Comparison of ENCODE assay signal across 9 mouse cellular contexts in genomic region chr17:80846996-80847810, GRCm38 (mm10).
A peak's percentile ranks its signal among the peaks of the same experiment; 100 is the strongest.
DNase-seq lines count a peak whose midpoint lies in the region; ATAC-seq and TF ChIP-seq lines count a peak whose summit lies in the region.
"Had no signal": no experiment of that assay in that cellular context is flagged by ENCODE, and none has a peak within 500 bp of the region (broad histone marks: within the 10 kb centered on the region; RNA-seq: fewer than 3 reads in every experiment).

No protein-coding gene starts in this region.

- H3K27me3 ChIP-seq in cerebellum, adult 2 months (ENCODE audit: control insufficient read depth, insufficient read depth, low read length), result no peaks in the 10 kb centered on the region
- no peaks in the 10 kb centered on the region for H3K27me3 ChIP-seq in heart, embryonic 11.5 days (ENCODE audit: control insufficient read depth, insufficient read depth, low read length)
- H3K27me3 ChIP-seq in stomach, embryonic 15.5 days (replicated peaks), result no peaks in the 10 kb centered on the region

- H3K4me3 ChIP-seq in cerebellum, adult 2 months (replicated peaks; ENCODE audit: insufficient read depth, low read depth, low read length), result peak overlapping the region; percentile 47
- no peak overlapping the region for H3K4me3 ChIP-seq in heart, embryonic 11.5 days (ENCODE audit: low read depth, low read length)
- no peak overlapping the region for H3K4me3 ChIP-seq in stomach, embryonic 15.5 days (replicated peaks)

- H3K4me2 ChIP-seq in heart, embryonic 11.5 days, result peak overlapping the region; percentile 44
- peak overlapping the region; percentile 36 for H3K4me2 ChIP-seq in stomach, embryonic 15.5 days

- TF ChIP-seq POLR2A in cerebellum, adult 2 months (IDR thresholded peaks at IDR 0.05; ENCODE audit: borderline replicate concordance, insufficient read depth, low read length), result peak; percentile 15; the same call in 1 of the 2 replicates

- 9% methylated on average over 23 of the region's 23 CpGs for WGBS in cerebellum, adult 2 months
- WGBS in heart, embryonic 11.5 days (ENCODE audit: insufficient replicate concordance), result 55% methylated on average over 23 of the region's 23 CpGs
- WGBS in stomach, embryonic 15.5 days, result 60% methylated on average over 23 of the region's 23 CpGs

- peak; percentile 35; the same call in 1 of the 2 replicates for TF ChIP-seq CTCF in cerebellum, adult 2 months (IDR thresholded peaks at IDR 0.05; ENCODE audit: borderline replicate concordance, insufficient read depth, low read depth, low read length)

- H3K36me3 ChIP-seq in heart, embryonic 11.5 days (ENCODE audit: control insufficient read depth, insufficient read depth, low read length), result no peaks in the 10 kb centered on the region
- no peaks in the 10 kb centered on the region for H3K36me3 ChIP-seq in stomach, embryonic 15.5 days

- peaks cover 8% of the 10 kb centered on the region; the same call in 1 of the 2 replicates for H3K4me1 ChIP-seq in cerebellum, adult 2 months (ENCODE audit: control insufficient read depth, insufficient read depth, low read length)
- H3K4me1 ChIP-seq in heart, embryonic 11.5 days (ENCODE audit: control insufficient read depth, insufficient read depth, low read length), result no peaks in the 10 kb centered on the region
- H3K4me1 ChIP-seq in stomach, embryonic 15.5 days, result no peaks in the 10 kb centered on the region

- H3K27ac ChIP-seq in cerebellum, adult 2 months (ENCODE audit: insufficient read depth, low read length), result peak overlapping the region; percentile 81
- H3K27ac ChIP-seq in heart, embryonic 11.5 days (ENCODE audit: low read depth, low read length), result no peak overlapping the region
- H3K27ac ChIP-seq in stomach, embryonic 15.5 days, result no peak overlapping the region
- H3K27ac ChIP-seq: macrophage had no signal

- no peak overlapping the region for H3K9ac ChIP-seq in heart, embryonic 11.5 days (ENCODE audit: low read depth, low read length)
- H3K9ac ChIP-seq in stomach, embryonic 15.5 days, result no peak overlapping the region

- no peak for ATAC-seq in heart, embryonic 11.5 days (replicated peaks; ENCODE audit: insufficient number of reproducible peaks, low FRiP score, low TSS enrichment)
- ATAC-seq in stomach, embryonic 15.5 days (ENCODE audit: insufficient read depth, low FRiP score, low read depth), result no peak

- peak; percentile 19 to 21 for DNase-seq in layer of hippocampus, postnatal 36 days
- DNase-seq in layer of hippocampus, postnatal 25 days (ENCODE audit: extremely low spot score in 1 of 2, low spot score in 1 of 2), result no peak
- DNase-seq in cerebellum, adult 2 months, result peak; percentile 74 to 76
- peak; percentile 21 for DNase-seq in kidney, postnatal 10 days
- DNase-seq in spleen, adult 12 weeks (ENCODE audit: low spot score), result no peak
- no peak for DNase-seq in thymus, postnatal 25 days

- no peaks in the 10 kb centered on the region for H3K9me3 ChIP-seq in heart, embryonic 11.5 days (replicated peaks; ENCODE audit: control insufficient read depth, low read length)
- H3K9me3 ChIP-seq in stomach, embryonic 15.5 days, result no peaks in the 10 kb centered on the region

Comparison
In these comparisons a context has a peak if more than half of its experiments do, and no peak if none do; other contexts are left out.
1. DNase-seq: peak in layer of hippocampus, postnatal 36 days (2 of 2), cerebellum, adult 2 months (2 of 2) and kidney, postnatal 10 days (single experiment); none in layer of hippocampus, postnatal 25 days (0 of 2), spleen, adult 12 weeks (single experiment) and thymus, postnatal 25 days (single experiment).